ENCODE assay signal across 8 mouse cellular contexts in the genomic region with DNA sequence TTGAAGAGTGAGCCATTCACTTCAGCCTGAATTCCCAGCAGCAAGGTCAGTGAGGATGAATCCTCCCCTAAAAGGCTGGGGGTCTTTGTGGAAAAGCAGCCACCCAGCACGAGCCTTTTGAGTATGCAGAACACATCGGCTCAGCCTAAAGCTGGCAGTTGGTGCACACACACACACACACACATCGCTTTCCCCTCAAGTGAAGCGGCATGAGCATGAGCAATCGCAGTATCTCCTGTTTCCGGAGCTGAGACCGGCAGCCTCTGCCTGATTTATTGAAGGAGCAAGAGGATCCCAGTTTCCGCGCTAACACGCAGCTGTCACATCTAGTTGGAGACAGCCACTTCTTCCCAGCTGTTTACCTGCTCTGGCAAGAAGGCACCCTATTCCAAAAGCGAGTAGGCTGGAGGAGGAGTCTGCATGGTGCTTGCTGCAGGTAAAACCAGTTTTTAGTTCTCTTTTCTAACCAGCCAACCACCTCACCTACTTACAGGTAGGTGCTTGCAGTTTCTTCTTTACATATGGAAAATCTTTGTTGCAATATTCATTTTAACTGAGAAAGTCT.
DNase-seq lines count a peak whose midpoint lies in the region; ATAC-seq and TF ChIP-seq lines count a peak whose summit lies in the region.

No protein-coding gene starts in this region.

- 0 out of 2 replicates have a peak overlapping the region, but pooled peaks have one; percentile 7 for H3K4me2 ChIP-seq in kidney, postnatal 0 days (ENCODE audit: low read length)
- peak overlapping the region; percentile 53 for H3K4me2 ChIP-seq in forebrain, embryonic 12.5 days

- no peak overlapping the region for H3K4me3 ChIP-seq in kidney, postnatal 0 days (replicated peaks; ENCODE audit: low read depth, low read length)
- H3K4me3 ChIP-seq in forebrain, embryonic 12.5 days (replicated peaks) = peak overlapping the region; percentile 28

- no peaks in the 10 kb centered on the region for H3K36me3 ChIP-seq in kidney, postnatal 0 days (ENCODE audit: insufficient read depth, low read length)
- no peaks in the 10 kb centered on the region for H3K36me3 ChIP-seq in forebrain, embryonic 12.5 days (replicated peaks)

- 7% methylated on average over 11 of the region's 11 CpGs for WGBS in kidney, postnatal 0 days
- WGBS in forebrain, embryonic 12.5 days = under 1% methylated on average over 11 of the region's 11 CpGs

- no peaks in the 10 kb centered on the region for H3K27me3 ChIP-seq in kidney, postnatal 0 days (ENCODE audit: insufficient read depth, low read length)
- 0 out of 2 replicates have a peak, but pooled peaks cover 4% of the 10 kb centered on the region for H3K27me3 ChIP-seq in forebrain, embryonic 12.5 days

- DNase-seq in kidney, postnatal 0 days (ENCODE audit: low spot score) = peak; percentile 9
- no peak for DNase-seq in kidney, postnatal 25 days
- peak; percentile 23 for DNase-seq in left cerebral cortex, postnatal 4 days
- peak; percentile 38 to 47 for DNase-seq in right cerebral cortex, adult 2 months (ENCODE audit: low spot score in 2 of 2)
- DNase-seq in gastrocnemius, adult 8-10 months (ENCODE audit: low spot score in 2 of 2) = no peak
- DNase-seq in natural killer cell, adult 2 months (ENCODE audit: low spot score in 2 of 2) = no peak
- DNase-seq in lung, postnatal 10 days = no peak

- TF ChIP-seq CTCF in kidney, postnatal 0 days (IDR thresholded peaks at IDR 0.05; ENCODE audit: low read depth) = no peak

- no peaks in the 10 kb centered on the region for H3K9me3 ChIP-seq in kidney, postnatal 0 days (replicated peaks; ENCODE audit: low read length)
- no peaks in the 10 kb centered on the region for H3K9me3 ChIP-seq in forebrain, embryonic 12.5 days

- no peak for ATAC-seq in kidney, postnatal 0 days (replicated peaks; ENCODE audit: low FRiP score, low read depth)
- peak; percentile 90 for ATAC-seq in forebrain, embryonic 12.5 days (ENCODE audit: low FRiP score)

- H3K9ac ChIP-seq in kidney, postnatal 0 days (ENCODE audit: low read depth, low read length) = no peak overlapping the region
- no peak overlapping the region for H3K9ac ChIP-seq in forebrain, embryonic 12.5 days

- H3K27ac ChIP-seq in kidney, postnatal 0 days = no peak overlapping the region
- H3K27ac ChIP-seq in forebrain, embryonic 12.5 days = no peak overlapping the region

- H3K4me1 ChIP-seq in kidney, postnatal 0 days (replicated peaks; ENCODE audit: insufficient read depth, low read length) = no peaks in the 10 kb centered on the region
- peaks cover 6% of the 10 kb centered on the region for H3K4me1 ChIP-seq in forebrain, embryonic 12.5 days

- intact Hi-C loops in left cerebral cortex, postnatal 4 days (cut with DNase I) = loop anchor here (10.0 kb wide), 1 partner anchor 578 kb away; no protein-coding TSS in a partner anchor

Comparison
In these comparisons a context has a peak if more than half of its experiments do, and no peak if none do; other contexts are left out.
1. DNase-seq: peak in kidney, postnatal 0 days (single experiment), left cerebral cortex, postnatal 4 days (single experiment) and right cerebral cortex, adult 2 months (2 of 2); none in kidney, postnatal 25 days (0 of 2), gastrocnemius, adult 8-10 months (0 of 2), natural killer cell, adult 2 months (0 of 2) and lung, postnatal 10 days (single experiment).